Mouse (Mus musculus): ENCODE data around the gene Ip6k2. TPM values are rescaled to one million over a fixed set of nuclear protein-coding genes. Genes with fewer than 3 reads are reported as not detected.

The Ip6k2 gene
- total RNA-seq, 2 experiments from 2014 or later, result 24.3 to 24.4 TPM

GRCm38 (mm10) chr9:108777276-108777675 lies 6.3 kb upstream of the Ip6k2 start:
- intact Hi-C loops (cut with DNase I; ENCODE audit: low total_unique reads), result no loop called here
- no peak for DNase-seq

DNA sequence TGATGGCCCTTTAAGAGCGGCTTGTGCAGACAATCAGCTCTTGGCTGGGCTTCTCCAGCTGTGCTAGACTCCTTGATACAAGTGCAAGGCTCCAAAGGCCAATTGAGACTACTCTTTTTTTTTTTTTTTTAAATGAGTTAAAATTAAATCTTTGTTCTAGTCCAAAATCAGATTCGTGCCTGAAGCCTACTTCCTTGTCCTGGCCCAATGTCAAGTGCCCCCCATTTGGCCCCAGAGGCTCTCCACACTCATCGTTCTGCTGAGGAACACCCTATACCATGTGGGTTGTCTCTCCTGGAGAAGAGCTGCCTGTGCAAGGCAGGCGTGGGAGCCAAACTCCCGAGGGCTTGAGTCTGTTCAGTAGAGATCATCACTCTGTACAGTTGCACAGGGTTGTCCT lies 2.6 kb upstream of the Ip6k2 start:
- intact Hi-C loops (cut with DNase I; ENCODE audit: low total_unique reads), result no loop called here
- no peak for DNase-seq

GRCm38 (mm10) chr9:108781891-108782290 lies 1.7 kb upstream of the Ip6k2 start:
- intact Hi-C loops (cut with DNase I; ENCODE audit: low total_unique reads), result no loop called here
- no peak for DNase-seq

DNA sequence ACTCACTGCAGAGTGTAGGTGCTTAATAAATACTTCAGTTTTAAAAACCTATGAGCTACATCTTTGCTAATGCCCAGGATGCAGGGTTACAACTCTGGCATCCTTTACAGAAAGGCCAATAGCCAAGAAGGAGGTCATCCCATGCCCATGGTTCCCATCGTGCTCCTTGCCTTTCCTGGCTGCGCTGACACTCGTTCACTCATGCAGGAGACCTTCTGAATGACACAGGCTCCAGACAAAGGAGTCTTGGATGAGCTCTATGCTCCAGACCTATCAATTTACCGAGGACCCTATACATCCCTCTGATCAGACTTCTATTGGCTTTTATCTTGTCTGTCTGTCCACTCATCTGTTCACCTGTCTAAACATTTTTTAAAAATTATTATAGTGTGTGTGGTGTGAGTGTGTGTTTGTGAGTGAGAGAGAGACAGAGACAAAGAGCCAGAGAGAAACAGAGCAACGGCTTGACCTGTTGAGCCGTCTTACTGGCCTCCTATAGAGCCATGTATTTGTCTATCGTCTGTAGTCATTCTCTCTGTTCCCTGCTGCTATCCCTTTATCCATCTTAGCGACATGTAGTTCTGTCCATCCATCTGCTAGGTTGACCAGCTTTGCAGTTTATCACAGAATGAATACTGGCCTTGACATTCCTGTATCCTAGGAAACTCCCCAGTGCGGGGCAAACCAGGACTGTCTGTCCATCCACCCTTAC lies 604 bp upstream of the Ip6k2 start:
- intact Hi-C loops (cut with DNase I; ENCODE audit: low total_unique reads), result no loop called here
- DNase-seq, result no peak

GRCm38 (mm10) chr9:108785416-108785815 lies 1.8 kb downstream of the Ip6k2 start:
- DNase-seq, result no peak
- intact Hi-C loops (cut with DNase I; ENCODE audit: low total_unique reads), result no loop called here

GRCm38 (mm10) chr9:108786494-108786893 lies 2.9 kb downstream of the Ip6k2 start:
- DNase-seq, result no peak
- intact Hi-C loops (cut with DNase I; ENCODE audit: low total_unique reads), result no loop called here

GRCm38 (mm10) chr9:108787080-108787479 lies 3.5 kb downstream of the Ip6k2 start:
- no peak for DNase-seq
- intact Hi-C loops (cut with DNase I; ENCODE audit: low total_unique reads), result no loop called here

DNA sequence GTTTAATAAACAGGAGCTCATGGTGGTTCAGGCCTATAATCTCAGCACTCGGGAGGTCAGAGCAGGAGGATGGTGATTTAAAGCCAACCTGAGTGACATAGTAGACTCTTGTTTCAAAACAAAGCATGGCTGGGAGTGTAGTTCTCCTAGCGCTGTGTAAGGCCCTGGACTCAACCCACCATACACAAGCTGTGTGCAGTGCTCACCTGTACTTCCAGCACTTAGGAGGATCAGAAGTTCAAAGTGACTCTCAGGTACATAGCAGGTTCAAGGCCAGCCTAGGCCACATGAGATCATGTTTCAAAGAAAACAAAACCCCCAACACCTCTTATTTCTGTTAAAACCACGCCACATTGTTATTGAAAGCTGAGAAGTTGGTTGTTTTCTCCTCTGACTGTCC lies 5.1 kb downstream of the Ip6k2 start:
- intact Hi-C loops (cut with DNase I; ENCODE audit: low total_unique reads), result no loop called here
- no peak for DNase-seq

- DNase-seq, result no peak
- intact Hi-C loops (cut with DNase I; ENCODE audit: low total_unique reads), result no loop called here
These were observed 8.7 kb downstream of the Ip6k2 start for GRCm38 (mm10) chr9:108792307-108792706.

DNA sequence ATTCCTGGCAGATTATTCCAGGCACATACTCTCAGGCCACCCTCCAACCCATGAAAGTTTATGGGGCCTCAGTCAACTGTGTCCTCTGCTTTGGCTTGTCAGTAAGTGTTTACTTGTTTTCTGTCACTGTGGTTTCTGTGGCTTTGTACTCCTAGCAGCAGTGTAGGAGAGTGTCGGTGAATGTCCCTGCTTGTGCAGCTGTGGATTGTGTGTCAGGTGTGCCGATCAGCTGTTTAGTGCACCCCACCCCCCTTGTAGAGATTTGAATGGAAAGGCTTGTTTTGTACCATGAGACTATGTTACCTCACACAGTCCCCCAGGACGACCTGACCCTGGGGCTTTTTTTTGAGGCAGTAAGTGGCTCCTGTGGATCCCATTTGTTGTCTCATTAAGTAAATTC lies 9.1 kb downstream of the Ip6k2 start:
- intact Hi-C loops (cut with DNase I; ENCODE audit: low total_unique reads), result no loop called here
- DNase-seq, result no peak

GRCm38 (mm10) chr9:108795281-108795680 lies 11.7 kb downstream of the Ip6k2 start:
- intact Hi-C loops (cut with DNase I; ENCODE audit: low total_unique reads), result no loop called here
- no peak for DNase-seq

DNA sequence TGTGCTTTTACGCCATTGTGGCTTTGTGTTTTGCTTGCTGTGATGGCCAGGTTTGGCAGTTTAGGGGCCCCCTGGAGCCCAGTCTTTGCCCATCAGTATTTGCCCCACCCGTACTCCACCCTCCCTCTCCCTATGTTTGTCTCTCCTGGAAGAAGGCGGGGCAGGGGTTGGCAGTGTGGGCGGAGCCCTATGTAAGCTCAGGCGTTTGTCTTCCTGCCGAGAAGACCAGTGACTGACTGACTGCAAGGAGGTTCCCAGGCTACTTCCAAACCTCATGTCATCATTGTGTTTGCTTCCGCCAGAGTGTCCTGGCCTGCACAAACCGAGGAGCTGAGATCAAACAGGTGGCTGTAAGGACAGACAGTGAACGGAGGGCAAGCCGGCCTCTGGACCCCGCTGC lies 12.2 kb downstream of the Ip6k2 start:
- intact Hi-C loops (cut with DNase I; ENCODE audit: low total_unique reads), result no loop called here
- DNase-seq, result no peak

DNA sequence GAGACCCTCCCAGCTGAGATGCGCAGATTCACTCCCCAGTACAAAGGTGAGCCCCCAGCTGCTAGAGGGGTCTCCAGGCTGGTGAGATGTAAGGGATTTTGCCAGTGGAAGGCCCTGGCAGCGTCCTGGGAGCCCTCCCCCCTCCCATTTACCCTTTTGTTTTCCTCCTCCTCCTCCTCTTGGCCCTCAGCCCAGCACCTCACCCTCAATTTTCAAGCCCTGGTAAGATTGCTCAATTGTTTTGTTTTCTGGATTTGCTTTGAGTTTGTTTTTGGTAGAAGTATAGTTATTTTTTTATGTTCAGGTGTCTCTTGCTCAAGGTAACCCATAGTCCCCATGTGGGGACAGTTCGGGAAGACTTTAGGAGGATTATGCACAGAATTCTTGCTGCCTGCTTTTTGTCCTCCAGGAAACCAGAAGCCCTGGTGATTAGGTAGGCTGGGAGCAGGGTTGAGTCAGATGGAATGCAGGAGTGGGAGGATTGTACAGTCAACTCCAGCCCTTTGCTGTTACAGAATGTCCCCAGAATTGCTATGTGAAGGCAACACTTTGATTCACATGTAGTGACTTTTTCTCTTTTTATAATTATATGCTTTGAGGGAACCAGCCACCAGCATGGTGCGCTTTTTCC lies 12.9 kb downstream of the Ip6k2 start:
- intact Hi-C loops (cut with DNase I; ENCODE audit: low total_unique reads), result no loop called here
- DNase-seq, result no peak

DNA sequence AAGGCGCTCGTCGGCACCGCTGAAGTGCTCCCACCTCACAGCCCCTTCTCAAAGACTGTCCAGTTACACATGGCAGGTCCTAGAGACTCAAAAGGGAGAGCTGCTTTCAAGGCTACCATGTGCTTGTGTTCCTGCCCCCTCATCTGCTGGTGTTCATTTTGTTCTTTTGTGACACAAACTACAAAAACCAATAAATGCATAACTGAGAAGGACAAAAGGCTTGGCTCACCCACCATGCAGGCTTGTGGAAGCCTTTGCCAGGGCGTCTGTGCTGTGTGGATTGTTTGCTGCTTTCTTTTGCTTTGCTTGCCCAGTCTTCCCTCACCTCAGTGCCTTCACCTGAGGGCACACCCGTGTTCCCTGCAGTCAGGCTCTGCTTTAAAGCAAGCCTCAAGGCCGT lies 13.9 kb downstream of the Ip6k2 start:
- no peak for DNase-seq
- intact Hi-C loops (cut with DNase I; ENCODE audit: low total_unique reads), result no loop called here

DNA sequence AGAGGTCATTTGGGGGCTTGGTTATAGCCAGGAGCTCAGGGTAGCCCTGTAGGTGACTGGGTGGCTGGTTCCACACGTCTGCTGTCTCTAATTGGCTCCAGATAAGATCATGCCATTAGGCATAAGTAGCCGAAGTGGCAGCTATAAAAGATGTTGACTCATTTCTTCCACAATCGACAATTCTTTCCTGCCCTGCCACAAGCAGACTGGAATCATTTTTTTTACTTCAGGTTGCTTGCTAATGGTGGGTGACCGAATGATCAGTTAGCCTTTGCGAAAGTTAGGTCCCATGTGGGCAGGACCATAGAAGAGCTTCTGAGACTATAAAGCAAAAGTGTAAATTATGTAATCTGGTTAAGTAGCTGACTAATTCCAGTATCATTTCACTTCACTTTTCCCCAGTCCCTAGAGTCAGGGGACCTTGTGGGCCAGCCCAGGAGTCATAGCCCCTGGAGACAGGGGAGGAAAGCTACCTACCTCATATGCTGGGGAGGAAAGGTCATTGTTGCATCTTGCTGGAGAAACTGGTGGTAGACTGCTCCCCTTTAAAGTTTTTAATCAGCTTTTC lies 15.0 kb downstream of the Ip6k2 start:
- DNase-seq, result no peak
- intact Hi-C loops (cut with DNase I; ENCODE audit: low total_unique reads), result no loop called here

GRCm38 (mm10) chr9:108799564-108799963 lies 16.0 kb downstream of the Ip6k2 start:
- intact Hi-C loops (cut with DNase I; ENCODE audit: low total_unique reads), result no loop called here

GRCm38 (mm10) chr9:108805768-108806167 lies 22.2 kb downstream of the Ip6k2 start:
- DNase-seq, result no peak
- intact Hi-C loops (cut with DNase I; ENCODE audit: low total_unique reads), result loop anchor here (5.0 kb wide), 1 partner anchor 48 kb away; no protein-coding TSS in a partner anchor

More at GRCm38 (mm10) chr9:108799564-108799963, 16.0 kb downstream of the Ip6k2 start:
- DNase-seq, result no peak

DNA sequence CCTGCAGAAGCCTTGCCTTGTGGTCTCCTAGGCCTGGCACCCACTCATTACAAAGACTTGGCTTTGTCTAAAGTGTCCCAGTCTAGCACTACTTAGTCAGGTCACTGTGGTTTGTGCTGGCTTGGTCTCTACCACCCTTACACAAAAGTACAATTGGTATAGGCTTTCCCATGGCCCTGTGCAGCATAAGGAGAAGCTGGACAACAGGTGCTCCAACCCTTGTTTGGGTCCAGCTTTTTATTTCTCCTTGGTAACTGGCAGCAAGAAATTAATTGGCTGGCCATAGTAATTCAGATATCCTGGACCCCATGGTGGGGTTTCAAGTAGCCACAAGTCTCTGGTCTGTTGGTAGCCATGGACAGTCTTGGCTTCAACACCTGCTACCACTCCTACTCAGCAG lies 22.8 kb downstream of the Ip6k2 start:
- intact Hi-C loops (cut with DNase I; ENCODE audit: low total_unique reads), result loop anchor here (5.0 kb wide), 1 partner anchor 49 kb away; no protein-coding TSS in a partner anchor

DNA sequence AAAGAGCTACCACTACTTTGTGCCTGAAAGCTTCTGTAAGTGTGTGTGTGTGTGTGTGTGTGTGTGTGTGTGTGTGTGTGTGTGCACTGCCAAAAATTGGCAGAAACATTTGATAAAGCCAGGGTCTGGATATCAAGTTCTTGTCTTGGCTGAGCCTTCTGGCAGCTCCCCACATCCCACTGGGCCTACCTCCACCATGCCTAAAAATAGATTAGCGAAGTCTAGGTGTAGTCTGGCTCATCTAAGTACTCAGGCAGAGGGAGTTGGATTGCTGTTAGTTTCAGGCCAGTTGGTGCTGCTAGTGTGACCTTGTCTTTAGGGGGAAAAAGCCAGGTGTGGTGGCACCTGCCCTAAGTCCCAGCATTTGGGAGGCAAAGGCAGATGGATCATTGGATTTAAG lies 23.2 kb downstream of the Ip6k2 start:
- DNase-seq, result peak; percentile 59
- intact Hi-C loops (cut with DNase I; ENCODE audit: low total_unique reads), result loop anchor here (5.0 kb wide), 1 partner anchor 50 kb away; no protein-coding TSS in a partner anchor

More for the DNA sequence above, 22.8 kb downstream of the Ip6k2 start:
- DNase-seq, result no peak

GRCm38 (mm10) chr9:108807674-108808073 lies 24.1 kb downstream of the Ip6k2 start:
- intact Hi-C loops (cut with DNase I; ENCODE audit: low total_unique reads), result loop anchor here (5.0 kb wide), 1 partner anchor 50 kb away; no protein-coding TSS in a partner anchor
- no peak for DNase-seq

Data from gastrocnemius, postnatal 14 days (tissue).